Mouse (Mus musculus): ENCODE measurements around the gene Calr. TPM values are rescaled to one million over a fixed set of nuclear protein-coding genes. Genes with fewer than 3 reads are reported as not detected.
A peak's percentile ranks its signal among the peaks of the same experiment; 100 is the strongest.
"Not testable (repeated sequence)": the region's sequence is repeated elsewhere in the genome, so short reads cannot be mapped to it uniquely, and the experiment has no call there.

The Calr gene
- polyA plus RNA-seq, 1 experiment from 2014 or later = 473 TPM

DNA sequence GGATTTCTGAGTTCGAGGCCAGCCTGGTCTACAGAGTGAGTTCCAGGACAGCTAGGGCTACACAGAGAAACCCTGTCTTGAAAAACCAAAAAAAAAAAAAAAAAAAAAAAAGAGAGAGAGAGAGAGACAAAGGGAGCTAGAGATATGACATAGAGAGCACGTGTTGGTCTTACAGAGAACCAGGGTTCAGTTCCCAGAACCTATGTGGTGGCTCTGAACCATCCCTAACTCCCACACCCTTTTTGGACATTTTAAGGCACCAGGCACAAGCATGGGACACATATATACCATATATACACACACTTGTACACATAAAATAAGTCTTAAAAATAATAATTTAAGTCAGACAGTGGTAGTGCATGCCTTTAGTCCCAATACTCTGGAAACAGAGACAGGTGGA lies 20.2 kb downstream of the Calr start:
- not testable (repeated sequence) for H3K9me3 ChIP-seq (replicated peaks; ENCODE audit: control insufficient read depth, low read length); H3K27ac ChIP-seq (ENCODE audit: low read length); H3K4me2 ChIP-seq (ENCODE audit: low read depth, low read length); H3K9ac ChIP-seq (ENCODE audit: low read depth, low read length); H3K27me3 ChIP-seq (ENCODE audit: control insufficient read depth, insufficient read depth, low read depth, low read length); H3K36me3 ChIP-seq (ENCODE audit: control insufficient read depth, insufficient read depth); H3K4me3 ChIP-seq (ENCODE audit: low read depth, low read length); ATAC-seq (ENCODE audit: low read depth)
- peaks cover 34% of the 10 kb centered on the region for H3K4me1 ChIP-seq (ENCODE audit: control insufficient read depth, low read depth, low read length)
- WGBS (ENCODE audit: insufficient replicate concordance) = 23% methylated on average over 1 of the region's 2 CpGs

DNA sequence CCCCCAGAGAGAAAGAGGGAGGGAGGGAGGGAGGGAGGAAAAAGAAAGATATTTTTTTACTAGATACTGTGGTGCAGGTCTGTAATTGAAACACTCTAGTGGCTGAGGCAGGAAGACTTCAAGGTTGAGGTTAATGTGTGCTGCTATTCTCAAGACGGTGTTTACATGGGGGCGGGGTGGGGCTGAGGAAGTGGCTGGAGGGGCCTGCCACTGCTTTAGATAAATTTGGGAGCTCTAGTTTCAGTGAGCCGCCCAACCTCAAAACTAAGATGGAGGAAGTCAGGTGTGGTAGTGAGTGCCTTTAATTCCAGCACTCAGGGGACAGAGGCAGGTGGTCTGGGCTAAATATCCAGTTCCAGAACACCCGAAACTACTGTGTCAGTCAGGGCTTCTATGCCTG lies 21.1 kb downstream of the Calr start:
- Histone ChIP-seq H3K4me3 (ENCODE audit: low read depth, low read length) (no peak overlapping the region), H3K4me2 (ENCODE audit: low read depth, low read length) (0 out of 2 replicates have a peak overlapping the region, but pooled peaks have one; percentile 1), H3K27me3 (ENCODE audit: control insufficient read depth, insufficient read depth, low read depth, low read length) (no peaks in the 10 kb centered on the region), H3K4me1 (ENCODE audit: control insufficient read depth, low read depth, low read length) (peaks cover 28% of the 10 kb centered on the region), H3K9me3 (replicated peaks; ENCODE audit: control insufficient read depth, low read length) (no peaks in the 10 kb centered on the region), H3K36me3 (ENCODE audit: control insufficient read depth, insufficient read depth) (no peaks in the 10 kb centered on the region), H3K9ac (ENCODE audit: low read depth, low read length) (no peak overlapping the region), H3K27ac (ENCODE audit: low read length) (peak overlapping the region; percentile 25; the same call in 1 of the 2 replicates)
- peak; percentile 42; the same call in 1 of the 2 replicates for ATAC-seq (ENCODE audit: low read depth)
- 24% methylated on average over 4 of the region's 4 CpGs for WGBS (ENCODE audit: insufficient replicate concordance)

DNA sequence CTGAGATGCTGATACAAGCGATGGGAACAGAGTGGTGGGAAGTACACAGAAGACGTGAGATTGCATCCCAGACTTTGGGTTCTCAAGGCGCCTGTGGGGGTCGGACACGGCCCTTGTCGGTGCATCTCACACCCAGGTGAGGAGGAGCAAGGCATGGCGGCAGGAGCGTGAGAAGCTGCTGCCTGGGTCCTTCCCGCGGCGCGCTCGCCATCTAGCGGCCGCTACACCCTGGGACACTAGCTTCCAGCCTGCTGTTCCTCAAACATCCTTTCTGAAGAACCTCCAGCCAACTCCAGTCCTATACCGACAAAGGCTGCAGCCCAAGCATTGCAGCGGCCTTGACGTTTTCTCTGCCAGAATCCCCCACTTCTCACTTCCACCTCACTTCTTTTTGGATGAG lies 23.1 kb downstream of the Calr start:
- 2% methylated on average over 18 of the region's 18 CpGs for WGBS (ENCODE audit: insufficient replicate concordance)
- peaks cover 22% of the 10 kb centered on the region for H3K4me1 ChIP-seq (ENCODE audit: control insufficient read depth, low read depth, low read length)
- H3K4me2 ChIP-seq (ENCODE audit: low read depth, low read length) = peak overlapping the region; percentile 12; the same call in 1 of the 2 replicates

DNA sequence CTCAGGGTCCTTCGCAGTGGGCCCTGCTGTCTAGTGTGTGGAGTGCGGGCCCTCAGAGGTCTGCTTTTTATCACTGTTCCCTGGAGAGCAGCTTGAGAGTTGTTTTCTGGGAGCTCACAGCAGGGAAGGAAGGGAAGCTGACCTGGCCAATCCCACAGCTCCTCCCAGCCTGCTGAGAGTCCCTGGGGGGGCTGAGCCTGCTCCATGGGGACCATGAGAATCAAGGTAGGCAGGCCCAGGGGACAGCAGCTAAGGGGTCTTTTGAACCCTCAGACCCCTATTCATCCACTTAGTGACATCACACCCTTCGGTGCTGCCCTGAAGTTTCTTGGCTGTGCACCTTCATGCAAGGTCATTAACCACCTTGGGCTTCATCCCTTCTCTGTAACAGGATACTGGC lies 24.0 kb downstream of the Calr start, which contains the start of gene Dand5:
TSS of gene Dand5 (minus strand) at position 101 of the 400 bp plus-strand sequence.
- Histone ChIP-seq H3K4me3 (ENCODE audit: low read depth, low read length) (no peak within 1 kb of the TSS), H3K4me2 (ENCODE audit: low read depth, low read length) (peak within 1 kb of the TSS; percentile 12; the same call in 1 of the 2 replicates), H3K9me3 (replicated peaks; ENCODE audit: control insufficient read depth, low read length) (no peaks in the 10 kb centered on the region), H3K36me3 (ENCODE audit: control insufficient read depth, insufficient read depth) (no peaks in the 10 kb centered on the region), H3K9ac (ENCODE audit: low read depth, low read length) (no peak within 1 kb of the TSS), H3K4me1 (ENCODE audit: control insufficient read depth, low read depth, low read length) (peaks cover 22% of the 10 kb centered on the region), H3K27me3 (ENCODE audit: control insufficient read depth, insufficient read depth, low read depth, low read length) (no peaks in the 10 kb centered on the region), H3K27ac (ENCODE audit: low read length) (no peak within 1 kb of the TSS)
- no peak for ATAC-seq (ENCODE audit: low read depth)
- 68% methylated on average over 3 of the region's 3 CpGs for WGBS (ENCODE audit: insufficient replicate concordance)

More for the DNA sequence above, 23.1 kb downstream of the Calr start:
- Histone ChIP-seq H3K4me3 (ENCODE audit: low read depth, low read length) (no peak overlapping the region), H3K27ac (ENCODE audit: low read length) (no peak overlapping the region), H3K9ac (ENCODE audit: low read depth, low read length) (no peak overlapping the region), H3K9me3 (replicated peaks; ENCODE audit: control insufficient read depth, low read length) (no peaks in the 10 kb centered on the region), H3K27me3 (ENCODE audit: control insufficient read depth, insufficient read depth, low read depth, low read length) (no peaks in the 10 kb centered on the region), H3K36me3 (ENCODE audit: control insufficient read depth, insufficient read depth) (no peaks in the 10 kb centered on the region)
- peak; percentile 70 for ATAC-seq (ENCODE audit: low read depth)

- Histone ChIP-seq H3K9me3 (replicated peaks; ENCODE audit: control insufficient read depth, low read length) (no peaks in the 10 kb centered on the region), H3K4me3 (ENCODE audit: low read depth, low read length) (no peak overlapping the region), H3K27me3 (ENCODE audit: control insufficient read depth, insufficient read depth, low read depth, low read length) (peaks cover 22% of the 10 kb centered on the region), H3K27ac (ENCODE audit: low read length) (no peak overlapping the region), H3K4me2 (ENCODE audit: low read depth, low read length) (no peak overlapping the region), H3K36me3 (ENCODE audit: control insufficient read depth, insufficient read depth) (no peaks in the 10 kb centered on the region), H3K9ac (ENCODE audit: low read depth, low read length) (no peak overlapping the region), H3K4me1 (ENCODE audit: control insufficient read depth, low read depth, low read length) (peaks cover 15% of the 10 kb centered on the region)
- ATAC-seq (ENCODE audit: low read depth) = no peak
- WGBS (ENCODE audit: insufficient replicate concordance) = 77% methylated on average over 17 of the region's 17 CpGs
Measured at GRCm38 (mm10) chr8:84816117-84816516, 30.6 kb downstream of the Calr start.

GRCm38 (mm10) chr8:84815547-84815946 lies 31.2 kb downstream of the Calr start:
- Histone ChIP-seq H3K27me3 (ENCODE audit: control insufficient read depth, insufficient read depth, low read depth, low read length) (peaks cover 25% of the 10 kb centered on the region), H3K4me2 (ENCODE audit: low read depth, low read length) (no peak overlapping the region), H3K4me1 (ENCODE audit: control insufficient read depth, low read depth, low read length) (peaks cover 20% of the 10 kb centered on the region), H3K9ac (ENCODE audit: low read depth, low read length) (no peak overlapping the region), H3K4me3 (ENCODE audit: low read depth, low read length) (no peak overlapping the region), H3K9me3 (replicated peaks; ENCODE audit: control insufficient read depth, low read length) (no peaks in the 10 kb centered on the region), H3K36me3 (ENCODE audit: control insufficient read depth, insufficient read depth) (no peaks in the 10 kb centered on the region), H3K27ac (ENCODE audit: low read length) (no peak overlapping the region)
- ATAC-seq (ENCODE audit: low read depth) = peak; percentile 83
- WGBS (ENCODE audit: insufficient replicate concordance) = 11% methylated on average over 9 of the region's 9 CpGs

DNA sequence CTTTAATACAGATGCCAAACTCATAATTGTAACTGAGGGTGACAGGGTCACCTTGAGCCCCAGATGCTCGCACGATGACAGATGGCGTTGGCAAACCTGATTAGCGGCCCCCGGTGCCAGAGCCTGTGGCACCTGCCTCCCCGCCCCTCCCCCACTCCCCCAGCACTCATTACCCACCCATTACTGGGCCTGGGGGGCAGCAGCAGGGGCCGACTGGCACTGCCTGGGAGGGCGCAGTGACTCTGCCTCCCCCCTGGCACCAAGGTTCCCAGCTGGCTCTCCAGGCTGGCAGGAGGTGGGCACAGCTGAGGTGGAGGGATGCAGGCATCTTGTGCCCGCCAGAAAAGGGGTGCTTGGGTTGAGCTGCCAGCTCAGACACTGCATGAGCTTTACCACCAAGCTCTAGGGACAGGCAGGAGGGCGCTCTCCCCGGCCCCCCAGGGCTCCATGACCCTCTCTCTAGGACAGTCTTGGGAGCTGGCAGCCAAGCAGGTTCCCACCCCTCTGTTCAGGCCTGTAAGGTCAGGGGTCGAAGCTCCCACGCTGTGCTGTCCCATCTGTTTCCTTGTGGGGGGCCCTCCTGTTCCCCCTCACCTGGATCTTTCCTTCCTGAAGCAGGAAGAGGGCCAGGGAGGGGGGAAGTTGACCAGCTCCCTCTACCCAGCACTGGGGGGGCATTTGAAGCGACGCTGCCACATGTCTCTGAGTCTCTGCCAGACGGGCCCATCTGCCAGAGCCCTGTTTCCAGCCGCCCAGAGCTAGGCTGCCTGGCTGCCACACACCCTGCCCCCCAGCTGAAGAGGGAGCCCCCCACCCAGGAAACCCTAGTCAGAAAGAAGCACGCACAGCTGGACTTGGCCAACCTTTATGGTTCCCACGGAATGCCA lies 31.9 kb downstream of the Calr start:
- 46% methylated on average over 19 of the region's 19 CpGs for whole genome bisulfite sequencing (ENCODE audit: insufficient replicate concordance)

DNA sequence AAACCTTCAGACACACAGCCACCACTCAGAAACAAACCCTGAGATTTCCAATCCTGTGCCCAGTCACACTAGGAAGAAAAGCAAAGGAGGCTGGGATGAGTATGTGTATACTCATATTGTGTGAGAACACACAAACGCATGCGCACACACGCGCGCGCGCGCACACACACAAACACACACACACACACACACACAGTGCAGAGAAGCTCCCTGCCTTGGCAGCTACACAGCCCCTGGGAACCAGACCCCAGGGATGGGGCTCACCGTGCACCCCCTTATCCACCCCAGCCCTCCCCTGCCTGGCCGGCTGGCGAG lies 32.5 kb downstream of the Calr start:
- no peak overlapping the region for H3K4me3 ChIP-seq (ENCODE audit: low read depth, low read length)
- no peaks in the 10 kb centered on the region for H3K9me3 ChIP-seq (replicated peaks; ENCODE audit: control insufficient read depth, low read length)
- H3K27ac ChIP-seq (ENCODE audit: low read length) = no peak overlapping the region
- H3K9ac ChIP-seq (ENCODE audit: low read depth, low read length) = no peak overlapping the region
- no peak for ATAC-seq (ENCODE audit: low read depth)
- H3K27me3 ChIP-seq (ENCODE audit: control insufficient read depth, insufficient read depth, low read depth, low read length) = peaks cover 25% of the 10 kb centered on the region
- peaks cover 20% of the 10 kb centered on the region for H3K4me1 ChIP-seq (ENCODE audit: control insufficient read depth, low read depth, low read length)
- whole genome bisulfite sequencing (ENCODE audit: insufficient replicate concordance) = 90% methylated on average over 11 of the region's 11 CpGs
- no peak overlapping the region for H3K4me2 ChIP-seq (ENCODE audit: low read depth, low read length)
- no peaks in the 10 kb centered on the region for H3K36me3 ChIP-seq (ENCODE audit: control insufficient read depth, insufficient read depth)

More for the DNA sequence above, 31.9 kb downstream of the Calr start:
- Histone ChIP-seq H3K4me1 (ENCODE audit: control insufficient read depth, low read depth, low read length) (peaks cover 20% of the 10 kb centered on the region), H3K9ac (ENCODE audit: low read depth, low read length) (no peak overlapping the region), H3K9me3 (replicated peaks; ENCODE audit: control insufficient read depth, low read length) (no peaks in the 10 kb centered on the region), H3K27me3 (ENCODE audit: control insufficient read depth, insufficient read depth, low read depth, low read length) (peaks cover 25% of the 10 kb centered on the region), H3K4me2 (ENCODE audit: low read depth, low read length) (no peak overlapping the region), H3K36me3 (ENCODE audit: control insufficient read depth, insufficient read depth) (no peaks in the 10 kb centered on the region), H3K4me3 (ENCODE audit: low read depth, low read length) (no peak overlapping the region), H3K27ac (ENCODE audit: low read length) (no peak overlapping the region)
- no peak for ATAC-seq (ENCODE audit: low read depth)

DNA sequence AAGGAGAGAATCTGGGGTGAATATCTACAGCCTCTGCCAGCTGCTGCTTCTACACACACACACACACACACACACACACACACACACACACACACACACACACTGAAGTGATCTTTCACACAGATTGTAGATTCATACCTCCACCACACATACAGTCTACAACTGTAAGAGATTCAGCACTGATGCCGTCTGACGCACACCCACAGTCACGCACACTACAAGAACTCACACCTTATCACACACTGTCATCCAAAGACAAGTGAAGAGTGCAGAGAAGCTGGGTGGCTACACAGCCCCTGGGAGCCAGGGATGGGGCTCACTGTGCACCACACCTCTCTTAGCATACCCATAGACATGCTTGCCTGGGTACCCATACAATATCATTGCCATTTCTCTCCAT lies 32.9 kb downstream of the Calr start:
- no peak overlapping the region for H3K4me2 ChIP-seq (ENCODE audit: low read depth, low read length)
- ATAC-seq (ENCODE audit: low read depth) = no peak
- peaks cover 20% of the 10 kb centered on the region for H3K4me1 ChIP-seq (ENCODE audit: control insufficient read depth, low read depth, low read length)
- H3K9ac ChIP-seq (ENCODE audit: low read depth, low read length) = no peak overlapping the region
- no peak overlapping the region for H3K27ac ChIP-seq (ENCODE audit: low read length)
- no peaks in the 10 kb centered on the region for H3K36me3 ChIP-seq (ENCODE audit: control insufficient read depth, insufficient read depth)
- no peak overlapping the region for H3K4me3 ChIP-seq (ENCODE audit: low read depth, low read length)
- peaks cover 25% of the 10 kb centered on the region for H3K27me3 ChIP-seq (ENCODE audit: control insufficient read depth, insufficient read depth, low read depth, low read length)
- H3K9me3 ChIP-seq (replicated peaks; ENCODE audit: control insufficient read depth, low read length) = no peaks in the 10 kb centered on the region
- 46% methylated on average over 3 of the region's 3 CpGs for WGBS (ENCODE audit: insufficient replicate concordance)
